10 mouse cellular contexts compared by ENCODE assay signal in genomic region chr14:76658952-76659502, GRCm38 (mm10).
DNase-seq lines count a peak whose midpoint lies in the region; ATAC-seq and TF ChIP-seq lines count a peak whose summit lies in the region.
"Had no signal": no experiment of that assay in that cellular context is flagged by ENCODE, and none has a peak within 500 bp of the region (broad histone marks: within the 10 kb centered on the region; RNA-seq: fewer than 3 reads in every experiment).

No protein-coding gene starts in this region.

- 77% methylated on average over 15 of the region's 15 CpGs for WGBS in neural tube, embryonic 11.5 days
- 67% methylated on average over 15 of the region's 15 CpGs for whole genome bisulfite sequencing in neural tube, embryonic 15.5 days
- 60% methylated on average over 15 of the region's 15 CpGs for WGBS in embryonic facial prominence, embryonic 13.5 days

- no peak overlapping the region; the same call in 1 of the 2 replicates for H3K9ac ChIP-seq in neural tube, embryonic 11.5 days (ENCODE audit: low read length)
- no peak overlapping the region for H3K9ac ChIP-seq in neural tube, embryonic 15.5 days (replicated peaks)
- no peak overlapping the region for H3K9ac ChIP-seq in embryonic facial prominence, embryonic 13.5 days

- no peaks in the 10 kb centered on the region for H3K9me3 ChIP-seq in neural tube, embryonic 11.5 days (ENCODE audit: control insufficient read depth, low read length)
- no peaks in the 10 kb centered on the region for H3K9me3 ChIP-seq in neural tube, embryonic 15.5 days (replicated peaks)
- no peaks in the 10 kb centered on the region for H3K9me3 ChIP-seq in embryonic facial prominence, embryonic 13.5 days

- no peak for TF ChIP-seq CTCF in gastrocnemius, adult 2 months (IDR thresholded peaks at IDR 0.05)

- no peak for ATAC-seq in neural tube, embryonic 11.5 days (ENCODE audit: insufficient read depth, low FRiP score, low TSS enrichment)
- ATAC-seq in neural tube, embryonic 15.5 days (ENCODE audit: low FRiP score) = no peak
- no peak for ATAC-seq in embryonic facial prominence, embryonic 13.5 days (ENCODE audit: insufficient number of reproducible peaks, insufficient read depth, low FRiP score, low TSS enrichment, low read depth)
- ATAC-seq in CD4-positive, CD25-positive, alpha-beta regulatory T cell, adult 4 months = no peak

- H3K4me3 ChIP-seq in gastrocnemius, adult 2 months = peak overlapping the region; percentile 23
- no peak overlapping the region for H3K4me3 ChIP-seq in neural tube, embryonic 11.5 days (ENCODE audit: low read depth, low read length)
- H3K4me3 ChIP-seq in neural tube, embryonic 15.5 days (replicated peaks) = no peak overlapping the region
- no peak overlapping the region for H3K4me3 ChIP-seq in embryonic facial prominence, embryonic 13.5 days

- no peaks in the 10 kb centered on the region for H3K36me3 ChIP-seq in neural tube, embryonic 11.5 days (ENCODE audit: control insufficient read depth, insufficient read depth, low read length)
- H3K36me3 ChIP-seq in neural tube, embryonic 15.5 days = no peaks in the 10 kb centered on the region
- no peaks in the 10 kb centered on the region for H3K36me3 ChIP-seq in embryonic facial prominence, embryonic 13.5 days

- intact Hi-C loops in gastrocnemius, adult 2 months (cut with DNase I) = no loop called here
- intact Hi-C loops in gastrocnemius, postnatal 36 days (cut with DNase I) = no loop called here

- H3K27me3 ChIP-seq in neural tube, embryonic 11.5 days (ENCODE audit: control insufficient read depth, insufficient read depth, low read length) = no peaks in the 10 kb centered on the region
- no peaks in the 10 kb centered on the region for H3K27me3 ChIP-seq in neural tube, embryonic 15.5 days (replicated peaks)
- no peaks in the 10 kb centered on the region for H3K27me3 ChIP-seq in embryonic facial prominence, embryonic 13.5 days
- H3K27me3 ChIP-seq: CH12.LX had no signal

- H3K4me1 ChIP-seq in neural tube, embryonic 11.5 days (ENCODE audit: control insufficient read depth, insufficient read depth, low read length) = peaks cover 3% of the 10 kb centered on the region; the same call in 1 of the 2 replicates
- H3K4me1 ChIP-seq in neural tube, embryonic 15.5 days = peaks cover 26% of the 10 kb centered on the region
- peaks cover 36% of the 10 kb centered on the region for H3K4me1 ChIP-seq in embryonic facial prominence, embryonic 13.5 days

- no peak for DNase-seq in gastrocnemius, adult 2 months
- DNase-seq in gastrocnemius, postnatal 36 days = no peak
- DNase-seq in neural tube, embryonic 11.5 days (ENCODE audit: low spot score) = peak; percentile 30
- peak; percentile 64 for DNase-seq in thymus, postnatal 4 days
- no peak for DNase-seq in layer of hippocampus, adult 9-11 months
- DNase-seq: spleen, adult 18-20 months had no signal

- H3K27ac ChIP-seq in gastrocnemius, adult 2 months = no peak overlapping the region
- no peak overlapping the region for H3K27ac ChIP-seq in neural tube, embryonic 11.5 days (ENCODE audit: low read depth, low read length)
- no peak overlapping the region for H3K27ac ChIP-seq in neural tube, embryonic 15.5 days (replicated peaks)
- H3K27ac ChIP-seq in embryonic facial prominence, embryonic 13.5 days = 0 out of 2 replicates have a peak overlapping the region, but pooled peaks have one; percentile 19

- no peak overlapping the region for H3K4me2 ChIP-seq in neural tube, embryonic 11.5 days (ENCODE audit: low read depth)
- no peak overlapping the region for H3K4me2 ChIP-seq in neural tube, embryonic 15.5 days
- H3K4me2 ChIP-seq in embryonic facial prominence, embryonic 13.5 days = no peak overlapping the region

Comparison
In these comparisons a context has a peak if more than half of its experiments do, and no peak if none do; other contexts are left out.
1. DNase-seq: peak in neural tube, embryonic 11.5 days (single experiment) and thymus, postnatal 4 days (single experiment); none in gastrocnemius, adult 2 months (single experiment), gastrocnemius, postnatal 36 days (0 of 2) and layer of hippocampus, adult 9-11 months (single experiment).